ENCODE assay signal across 13 mouse cellular contexts in the genomic region with DNA sequence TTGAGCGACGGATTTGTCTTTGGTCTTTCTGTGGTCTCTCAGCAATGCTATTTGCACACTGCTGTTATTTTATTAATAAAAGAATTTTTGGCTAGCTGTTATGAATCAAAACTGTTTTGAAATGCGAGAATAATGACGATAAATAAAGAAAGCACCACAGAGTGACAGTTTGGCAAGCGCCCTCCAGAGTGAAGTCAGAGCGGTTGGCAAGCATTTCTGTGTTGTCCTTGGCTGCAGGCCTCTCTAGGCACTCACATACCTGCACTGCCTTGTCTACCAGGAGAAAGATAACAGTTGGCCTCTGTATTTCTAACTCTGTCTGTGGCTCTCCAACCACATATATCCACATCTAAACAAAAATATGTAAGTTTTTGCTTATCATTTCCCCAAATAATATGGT. TPM values are rescaled to one million over a fixed set of nuclear protein-coding genes. Genes with fewer than 3 reads are reported as not detected.
DNase-seq lines count a peak whose midpoint lies in the region; ATAC-seq and TF ChIP-seq lines count a peak whose summit lies in the region.
"Had no signal": no experiment of that assay in that cellular context is flagged by ENCODE, and none has a peak within 500 bp of the region (broad histone marks: within the 10 kb centered on the region; RNA-seq: fewer than 3 reads in every experiment).

No protein-coding gene starts in this region.

- no peak for TF ChIP-seq EP300 in heart, adult 2 months (IDR thresholded peaks at IDR 0.05; ENCODE audit: insufficient read depth, low read depth, low read length)

- WGBS in heart, adult 2 months, result 35% methylated on average over 6 of the region's 6 CpGs
- 66% methylated on average over 6 of the region's 6 CpGs for WGBS in heart, embryonic 12.5 days

- H3K4me3 ChIP-seq in heart, adult 2 months, result no peak overlapping the region
- H3K4me3 ChIP-seq in heart, embryonic 12.5 days, result no peak overlapping the region
- H3K4me3 ChIP-seq: embryonic facial prominence, embryonic 13.5 days; heart, embryonic 13.5 days; megakaryocyte, embryonic 14.5 days; myocyte had no signal

- H3K27ac ChIP-seq in heart, adult 2 months, result no peak overlapping the region
- H3K27ac ChIP-seq in heart, embryonic 12.5 days (ENCODE audit: poor library complexity, severe bottlenecking), result no peak overlapping the region
- H3K27ac ChIP-seq: embryonic facial prominence, embryonic 13.5 days; heart, embryonic 13.5 days; liver, embryonic 14.5 days had no signal

- peak; percentile 28 to 63 for DNase-seq in heart, adult 2 months
- peak; percentile 10 for DNase-seq in ovary, postnatal 36 days (ENCODE audit: low spot score)
- no peak for DNase-seq in ovary, postnatal 14 days (ENCODE audit: low spot score)
- DNase-seq in brain, embryonic 14.5 days (ENCODE audit: low read depth), result peak; percentile 12
- DNase-seq in urinary bladder, postnatal 4 days (ENCODE audit: low spot score in 2 of 2), result no peak
- no peak for DNase-seq in frontal cortex, postnatal 36 days (ENCODE audit: low spot score in 2 of 2)
- DNase-seq: kidney, postnatal 25 days had no signal

- no peaks in the 10 kb centered on the region for H3K9me3 ChIP-seq in heart, embryonic 12.5 days (replicated peaks)
- H3K9me3 ChIP-seq: embryonic facial prominence, embryonic 13.5 days; heart, embryonic 13.5 days; megakaryocyte, embryonic 14.5 days had no signal

- no peak for ATAC-seq in heart, embryonic 12.5 days (ENCODE audit: insufficient number of reproducible peaks, low FRiP score)

- H3K9ac ChIP-seq in heart, adult 2 months (ENCODE audit: low read depth, low read length), result no peak overlapping the region
- H3K9ac ChIP-seq in heart, embryonic 12.5 days, result no peak overlapping the region
- H3K9ac ChIP-seq: embryonic facial prominence, embryonic 13.5 days; heart, embryonic 13.5 days; liver, embryonic 14.5 days had no signal

- H3K4me1 ChIP-seq in heart, adult 2 months (ENCODE audit: control insufficient read depth, insufficient read depth, low read length), result no peaks in the 10 kb centered on the region; the same call in 1 of the 2 replicates
- no peaks in the 10 kb centered on the region for H3K4me1 ChIP-seq in heart, embryonic 12.5 days (replicated peaks)
- H3K4me1 ChIP-seq: embryonic facial prominence, embryonic 13.5 days; megakaryocyte, embryonic 14.5 days had no signal

- intact Hi-C loops in heart, adult 2 months (cut with DNase I), result loop anchor here (10.0 kb wide), 1 partner anchor 193 kb away; no protein-coding TSS in a partner anchor

- no peak for TF ChIP-seq CTCF in heart, adult 2 months (IDR thresholded peaks at IDR 0.05)
- no peak for TF ChIP-seq CTCF in brain, embryonic 14.5 days (IDR thresholded peaks at IDR 0.05; ENCODE audit: borderline replicate concordance, extremely low read depth, insufficient read depth, insufficient read length)

- H3K4me2 ChIP-seq in heart, embryonic 12.5 days, result no peak overlapping the region
- H3K4me2 ChIP-seq: embryonic facial prominence, embryonic 13.5 days; heart, embryonic 13.5 days had no signal

- H3K36me3 ChIP-seq in heart, adult 2 months (ENCODE audit: control insufficient read depth, insufficient read depth, low read length), result no peaks in the 10 kb centered on the region
- H3K36me3 ChIP-seq in heart, embryonic 12.5 days, result no peaks in the 10 kb centered on the region
- H3K36me3 ChIP-seq: embryonic facial prominence, embryonic 13.5 days; heart, embryonic 13.5 days had no signal

- H3K79me2 ChIP-seq in heart, adult 2 months (replicated peaks; ENCODE audit: control insufficient read depth, insufficient read depth, low read length), result no peaks in the 10 kb centered on the region

- TF ChIP-seq POLR2A in heart, adult 2 months (IDR thresholded peaks at IDR 0.05; ENCODE audit: insufficient read depth, low read depth, low read length), result no peak
- no peak for TF ChIP-seq POLR2A in brain, embryonic 14.5 days (IDR thresholded peaks at IDR 0.05; ENCODE audit: borderline replicate concordance, extremely low read depth, insufficient read depth, insufficient read length, poor library complexity, severe bottlenecking)

- no peaks in the 10 kb centered on the region for H3K27me3 ChIP-seq in heart, adult 2 months (ENCODE audit: control insufficient read depth, insufficient read depth, low read length)
- 0 out of 2 replicates have a peak, but pooled peaks cover 2% of the 10 kb centered on the region for H3K27me3 ChIP-seq in heart, embryonic 12.5 days (replicated peaks)
- H3K27me3 ChIP-seq: embryonic facial prominence, embryonic 13.5 days; heart, embryonic 13.5 days had no signal

RNA-seq across cellular contexts. Expression of a gene that starts 43.7 kb away (rescaled TPM):
- total RNA-seq in heart, adult 2 months (2021), result under 1 TPM; 0.20 to 0.47 TPM
- polyA plus RNA-seq in heart, adult 2 months (2012; rRNA removed), result 0.15 and 0.31 TPM in 2 replicates
- polyA plus RNA-seq in heart, embryonic 12.5 days (2016; fragmentation: Nextera tagmentation; extraction: Ambion mirVana), result not detected in 2 replicates
- 0.07 and 0.10 TPM in 2 replicates for polyA plus RNA-seq in brain, embryonic 14.5 days (2012; rRNA removed)
- polyA plus RNA-seq: heart, embryonic 13.5 days; liver, embryonic 14.5 days; myocyte had no signal

Comparison
In these comparisons a context has a peak if more than half of its experiments do, and no peak if none do; other contexts are left out.
1. DNase-seq: peak in heart, adult 2 months (2 of 2), ovary, postnatal 36 days (single experiment) and brain, embryonic 14.5 days (single experiment); none in ovary, postnatal 14 days (single experiment), urinary bladder, postnatal 4 days (0 of 2) and frontal cortex, postnatal 36 days (0 of 2).